In the genomic region with DNA sequence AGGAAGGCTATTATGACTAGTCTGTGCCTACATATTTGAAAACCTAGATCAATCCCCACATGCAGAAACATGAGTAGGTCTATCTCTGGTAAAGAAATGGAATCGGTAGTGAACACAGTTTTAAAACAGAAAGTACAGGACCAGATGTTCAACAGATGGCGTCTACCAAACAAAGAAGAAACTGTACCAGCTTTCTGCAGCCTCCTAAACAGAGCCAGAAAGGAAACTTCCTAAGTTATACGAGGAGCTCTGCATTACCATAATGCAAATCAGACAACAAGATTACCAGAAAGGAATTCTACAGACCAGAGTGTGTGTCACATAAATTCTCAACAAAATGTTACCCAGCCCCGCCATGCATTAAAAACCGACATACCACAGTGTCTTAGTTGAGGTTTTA, we compare ENCODE assay signal across 17 mouse cellular contexts. TPM values are rescaled to one million over a fixed set of nuclear protein-coding genes. Genes with fewer than 3 reads are reported as not detected.
DNase-seq lines count a peak whose midpoint lies in the region; ATAC-seq lines count a peak whose summit lies in the region.
"Had no signal": no experiment of that assay in that cellular context is flagged by ENCODE, and none has a peak within 500 bp of the region (broad histone marks: within the 10 kb centered on the region; RNA-seq: fewer than 3 reads in every experiment).

No protein-coding gene starts in this region.

- WGBS in limb, embryonic 11.5 days = 50% methylated on average over 5 of the region's 5 CpGs

- H3K36me3 ChIP-seq in limb, embryonic 11.5 days (ENCODE audit: control insufficient read depth, insufficient read depth, low read length) = no peaks in the 10 kb centered on the region
- H3K36me3 ChIP-seq: heart, embryonic 12.5 days; hindbrain, embryonic 13.5 days; neural tube, embryonic 12.5 days had no signal

- H3K4me1 ChIP-seq in limb, embryonic 11.5 days (ENCODE audit: control insufficient read depth, insufficient read depth, low read length) = no peaks in the 10 kb centered on the region; the same call in 1 of the 2 replicates
- H3K4me1 ChIP-seq: heart, embryonic 12.5 days; neural tube, embryonic 12.5 days had no signal

- no peaks in the 10 kb centered on the region for H3K27me3 ChIP-seq in limb, embryonic 11.5 days (ENCODE audit: control insufficient read depth, insufficient read depth, low read length)
- H3K27me3 ChIP-seq: heart, embryonic 12.5 days; hindbrain, embryonic 13.5 days; neural tube, embryonic 12.5 days had no signal

- H3K4me3 ChIP-seq in limb, embryonic 11.5 days (ENCODE audit: low read depth, low read length) = no peak overlapping the region
- H3K4me3 ChIP-seq: erythroblast, embryonic 14.5 days; heart, embryonic 12.5 days; hindbrain, embryonic 13.5 days; neural tube, embryonic 12.5 days had no signal

- H3K27ac ChIP-seq in limb, embryonic 11.5 days (replicated peaks; ENCODE audit: low read depth, low read length) = peak overlapping the region; percentile 16
- H3K27ac ChIP-seq: hindbrain, embryonic 13.5 days; neural tube, embryonic 12.5 days had no signal

- no peak overlapping the region for H3K4me2 ChIP-seq in limb, embryonic 11.5 days (ENCODE audit: low read depth, severe bottlenecking)
- H3K4me2 ChIP-seq: heart, embryonic 12.5 days; hindbrain, embryonic 13.5 days; liver, embryonic 11.5 days; neural tube, embryonic 12.5 days had no signal

- no peak for ATAC-seq in limb, embryonic 11.5 days (ENCODE audit: insufficient number of reproducible peaks, low FRiP score, low TSS enrichment, low read depth)

- no peaks in the 10 kb centered on the region for H3K9me3 ChIP-seq in limb, embryonic 11.5 days (ENCODE audit: control insufficient read depth, low read length)
- H3K9me3 ChIP-seq: heart, embryonic 12.5 days; hindbrain, embryonic 13.5 days; neural tube, embryonic 12.5 days had no signal

- no peak overlapping the region for H3K9ac ChIP-seq in limb, embryonic 11.5 days (ENCODE audit: low read length)
- H3K9ac ChIP-seq: heart, embryonic 12.5 days; hindbrain, embryonic 13.5 days; neural tube, embryonic 12.5 days had no signal

- peak; percentile 51 for DNase-seq in layer of hippocampus, adult 11-12 months (ENCODE audit: low spot score)
- DNase-seq in layer of hippocampus, postnatal 25 days (ENCODE audit: extremely low spot score in 1 of 2, low spot score in 1 of 2) = no peak
- DNase-seq in 3T3-L1 (ENCODE audit: low read depth, low spot score) = peak; percentile 90
- peak; percentile 84 for DNase-seq in brain, adult 2 months (ENCODE audit: low read depth, low spot score)
- peak; percentile 32 for DNase-seq in limb, embryonic 11.5 days (ENCODE audit: low spot score)
- DNase-seq in lung, postnatal 10 days = no peak
- DNase-seq in gastrocnemius, adult 8-10 months (ENCODE audit: low spot score in 2 of 2) = no peak
- DNase-seq: cerebellum, adult 8-10 months; lung, postnatal 36 days; midbrain, embryonic 14.5 days; retina, postnatal 1 day; thymus, postnatal 4 days had no signal

RNA-seq across cellular contexts. Expression of gene Creb3l2, which starts 23.9 kb away (rescaled TPM):
- 10 to 100 TPM in 1 of 2 experiments, 1 to 10 TPM in 1; 8.8 to 10.3 TPM for total RNA-seq in layer of hippocampus, postnatal 25 days (2021)
- polyA plus RNA-seq in limb, embryonic 11.5 days (2014; fragmentation: Nextera tagmentation; extraction: Ambion mirVana) = 25.2 and 27.5 TPM in 2 replicates
- total RNA-seq in gastrocnemius, adult 8-10 months (2022) = 10 to 100 TPM in 3 of 4 experiments, 1 to 10 TPM in 1; 10.0 to 13.7 (median 11.1) TPM

Comparison
In these comparisons a context has a peak if more than half of its experiments do, and no peak if none do; other contexts are left out.
1. DNase-seq: peak in layer of hippocampus, adult 11-12 months (single experiment), 3T3-L1 (single experiment), brain, adult 2 months (single experiment) and limb, embryonic 11.5 days (single experiment); none in layer of hippocampus, postnatal 25 days (0 of 2), lung, postnatal 10 days (single experiment) and gastrocnemius, adult 8-10 months (0 of 2).